Mouse (Mus musculus) T-cell, adult 66 days (primary cell): ENCODE data around the gene Pim3. TPM values are rescaled to one million over a fixed set of nuclear protein-coding genes. Genes with fewer than 3 reads are reported as not detected.

Experiments
- total RNA-seq, 2 experiments: library from RNA; stranded (reverse); gene quantifications; 3 replicates in 1 of 2; 4 replicates in 1 of 2; pipeline ENCODE4 v1.2.4; 2023

The Pim3 gene
- total RNA-seq = 10 to 100 TPM; 50.3 to 65.8 TPM

GRCm38 (mm10) chr15:88861772-88862622 is at the start of gene Pim3:
Gene Pim3, plus strand, starts transcription at chr15:88862186.

GRCm38 (mm10) chr15:88819026-88819905 is 42.7 kb upstream of the Pim3 start, which contains the start of the genes Alg12 and Creld2:
Gene Alg12, minus strand, starts transcription at chr15:88819318.
Gene Creld2, plus strand, starts transcription at chr15:88819646.

Other genes starting within 250 kb of the Pim3 start
- gene Brd1, start 128.0 kb upstream of the Pim3 start, total RNA-seq = 100 to 1,000 TPM; 137 to 153 TPM
- 10 to 100 TPM; 21.8 to 25.6 TPM for gene Zbed4, start 110.5 kb upstream of the Pim3 start, total RNA-seq
- gene Alg12, start 42.9 kb upstream of the Pim3 start, total RNA-seq = 10 to 100 TPM; 21.5 to 22.8 TPM
- gene Creld2, start 42.5 kb upstream of the Pim3 start, total RNA-seq = 10 to 100 TPM; 26.7 to 29.3 TPM
- gene Ttll8, start 92.2 kb downstream of the Pim3 start, total RNA-seq = not detected
- not detected for gene Mlc1, start 116.8 kb downstream of the Pim3 start, total RNA-seq
- gene Mov10l1, start 120.7 kb downstream of the Pim3 start, total RNA-seq = not detected
- gene Panx2, start 197.5 kb downstream of the Pim3 start, total RNA-seq = not detected
- 10 to 100 TPM; 49.9 to 50.7 TPM for gene Trabd, start 212.9 kb downstream of the Pim3 start, total RNA-seq
- gene Selenoo, start 226.9 kb downstream of the Pim3 start, total RNA-seq = 10 to 100 TPM; 25.4 to 26.9 TPM